Mouse (Mus musculus) adrenal gland (tissue): Measurements from ENCODE around the gene Gm49336.

Source experiments
- intact Hi-C: fragments of 180-260 bp; cut with DNase I; formaldehyde crosslinking; loops from one replicate; pipeline ENCODE4 v1.15.1; 2025

Gm49336 gene

GRCm38 (mm10) chr14:60250366-60250765 is 941 bp downstream of the Gm49336 start:
- intact Hi-C loops: no loop called here

GRCm38 (mm10) chr14:60238551-60238950 is 12.8 kb downstream of the Gm49336 start:
- intact Hi-C loops: no loop called here

- intact Hi-C loops: no loop called here
Measured at GRCm38 (mm10) chr14:60219886-60220285, 31.4 kb downstream of the Gm49336 start.

- intact Hi-C loops: no loop called here
Measured at GRCm38 (mm10) chr14:60217616-60218015, 33.7 kb downstream of the Gm49336 start.

DNA sequence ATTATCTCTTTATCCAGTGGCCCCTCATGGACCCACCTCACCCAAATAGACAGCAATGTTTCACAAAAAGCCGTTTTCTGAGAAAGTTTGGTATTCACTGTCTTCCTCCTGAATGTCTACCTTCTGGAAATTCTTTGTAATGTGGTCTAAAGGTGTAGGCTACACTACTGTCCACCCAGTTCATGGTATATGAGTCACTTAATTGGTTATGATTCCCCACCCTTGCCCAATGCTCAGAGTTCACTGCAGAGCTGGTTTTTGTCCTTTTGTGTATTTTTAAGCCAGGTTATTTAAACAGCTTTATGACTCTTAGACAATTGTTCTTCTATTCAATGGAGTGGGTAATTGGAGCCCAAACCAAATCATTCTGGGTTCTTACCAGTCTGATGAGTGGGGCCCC is 35.2 kb downstream of the Gm49336 start:
- intact Hi-C loops: no loop called here

GRCm38 (mm10) chr14:60215000-60215399 is 36.3 kb downstream of the Gm49336 start:
- intact Hi-C loops: no loop called here

- intact Hi-C loops: no loop called here
Measured at GRCm38 (mm10) chr14:60214040-60214439, 37.3 kb downstream of the Gm49336 start.

DNA sequence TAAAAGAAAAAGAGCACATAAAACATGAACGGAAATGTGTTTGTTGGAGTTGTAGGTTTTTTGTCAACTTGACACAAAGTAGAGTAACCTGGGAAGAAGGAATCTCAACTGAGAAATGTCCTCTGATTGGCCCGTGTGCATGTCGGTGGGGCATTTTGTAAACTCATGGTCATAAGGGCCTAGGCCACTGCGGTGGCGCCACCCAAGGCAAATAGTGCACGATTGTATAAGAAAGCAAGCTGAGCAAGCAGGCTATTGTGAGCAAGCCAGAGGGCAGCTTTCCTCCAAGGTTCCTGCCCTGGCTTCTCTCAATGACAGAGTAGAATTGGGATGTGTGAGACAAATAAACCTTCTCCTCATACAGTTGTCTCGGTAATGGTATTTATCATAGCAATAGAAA is 42.1 kb downstream of the Gm49336 start:
- intact Hi-C loops: no loop called here

DNA sequence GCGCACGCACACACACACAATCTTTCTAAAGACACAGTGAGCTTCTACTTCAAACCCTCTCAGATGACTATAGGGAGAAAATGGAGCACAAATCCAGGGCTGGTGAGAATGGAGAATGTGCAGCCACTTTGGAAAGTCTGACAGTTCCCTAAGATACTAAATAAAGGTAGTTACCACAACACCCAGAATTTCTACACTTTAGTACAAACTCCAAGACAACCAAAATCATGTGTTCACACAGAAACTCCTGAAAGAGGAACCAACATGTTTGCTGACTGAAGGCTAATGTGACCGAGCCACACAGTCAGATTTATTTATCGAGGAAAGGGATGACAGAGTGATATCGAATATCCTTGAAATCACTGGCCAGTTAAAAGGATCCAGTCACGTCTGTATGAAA is 46.3 kb downstream of the Gm49336 start:
- intact Hi-C loops: no loop called here

DNA sequence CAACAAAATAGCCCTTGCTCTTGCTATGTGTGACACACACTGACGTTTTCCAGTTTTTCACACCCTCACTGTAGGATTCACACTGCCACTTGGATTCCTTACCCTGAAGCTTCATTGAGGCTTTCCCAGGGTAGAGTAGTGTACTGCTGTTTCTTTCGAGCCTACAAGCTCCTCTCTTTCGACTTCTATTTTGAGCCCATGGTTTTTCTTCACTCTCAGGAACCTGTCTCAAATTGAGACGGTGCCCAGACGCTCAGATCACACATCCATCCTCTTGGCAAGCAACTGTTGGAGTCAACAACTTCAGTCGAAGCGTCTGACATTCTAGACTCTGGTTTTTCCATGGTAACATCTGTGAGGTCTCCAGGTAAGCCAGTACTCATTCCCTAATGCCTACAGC is 54.4 kb downstream of the Gm49336 start, which contains the start of gene Atp8a2:
TSS of gene Atp8a2 (minus strand) at position 296 of the 400 bp plus-strand sequence.
- intact Hi-C loops: no loop called here

- intact Hi-C loops: no loop called here
Measured at GRCm38 (mm10) chr14:60195999-60196398, 55.3 kb downstream of the Gm49336 start.

DNA sequence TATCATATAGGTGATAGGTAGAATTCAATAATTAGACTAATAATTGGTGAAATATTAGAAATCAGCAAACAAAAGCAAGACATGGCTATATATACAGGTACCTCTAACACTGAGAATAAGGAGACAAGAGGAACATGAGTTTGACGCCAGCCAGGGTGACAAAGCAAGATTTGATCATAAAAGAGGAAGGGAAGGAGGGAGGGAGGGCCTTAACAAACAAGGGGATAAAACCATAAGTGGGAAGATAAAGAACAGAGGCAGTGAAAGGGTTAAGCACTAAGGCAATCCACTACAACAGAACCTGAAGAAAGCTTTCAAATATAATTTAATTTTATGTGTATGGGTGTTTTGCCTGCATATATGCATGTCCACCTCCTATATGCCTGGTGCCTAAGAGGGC is 56.7 kb downstream of the Gm49336 start:
- intact Hi-C loops: no loop called here

GRCm38 (mm10) chr14:60189771-60190170 is 61.5 kb downstream of the Gm49336 start:
- intact Hi-C loops: no loop called here

DNA sequence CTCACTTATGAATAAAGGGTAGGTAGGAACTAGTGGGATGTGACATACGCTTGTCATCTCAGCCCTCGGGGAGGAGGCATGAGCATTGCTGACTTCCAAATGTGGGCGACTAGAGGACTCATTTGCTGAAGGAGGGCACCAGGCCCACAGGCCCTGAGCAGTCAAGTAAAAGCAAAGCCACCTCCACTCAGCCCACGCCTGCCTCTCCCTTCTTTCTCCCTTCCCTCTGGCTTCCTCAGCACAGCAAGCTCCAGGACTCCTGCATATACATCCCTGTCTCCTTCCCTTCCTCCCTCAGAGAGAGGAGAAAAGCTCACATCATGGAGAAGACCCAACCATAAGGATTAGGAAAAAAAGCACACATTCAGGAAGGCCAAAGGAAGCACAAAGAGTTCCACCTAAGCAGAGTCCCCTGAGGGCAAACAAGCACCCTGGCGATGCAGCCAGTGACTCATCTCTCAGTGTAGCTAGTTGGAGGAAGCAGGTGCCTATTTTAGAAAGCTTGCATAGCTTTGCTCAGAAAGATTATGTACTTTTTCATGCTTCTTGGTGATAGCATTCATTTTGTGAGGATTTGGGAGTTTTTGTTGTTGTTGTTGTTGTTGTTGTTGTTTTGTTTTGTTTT is 63.0 kb downstream of the Gm49336 start:
- intact Hi-C loops: no loop called here

DNA sequence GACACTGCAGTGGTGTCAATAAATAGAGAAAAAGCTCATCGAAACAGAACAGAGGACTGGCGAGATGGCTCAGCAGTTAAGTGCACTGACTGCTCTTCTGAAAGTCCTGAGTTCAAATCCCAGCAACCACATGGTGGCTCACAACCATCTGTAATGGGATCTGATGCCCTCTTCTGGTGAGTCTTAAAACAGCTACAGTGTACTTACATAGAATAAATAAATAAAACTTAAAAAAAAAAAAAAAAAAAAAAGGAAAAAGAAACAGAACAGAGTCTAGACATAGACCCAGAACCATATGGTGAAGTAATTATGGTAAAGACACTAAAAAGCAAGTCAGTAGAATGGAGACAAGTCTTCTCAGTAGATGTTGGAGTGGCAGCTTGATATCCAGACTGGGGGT is 70.0 kb downstream of the Gm49336 start:
- intact Hi-C loops: no loop called here

DNA sequence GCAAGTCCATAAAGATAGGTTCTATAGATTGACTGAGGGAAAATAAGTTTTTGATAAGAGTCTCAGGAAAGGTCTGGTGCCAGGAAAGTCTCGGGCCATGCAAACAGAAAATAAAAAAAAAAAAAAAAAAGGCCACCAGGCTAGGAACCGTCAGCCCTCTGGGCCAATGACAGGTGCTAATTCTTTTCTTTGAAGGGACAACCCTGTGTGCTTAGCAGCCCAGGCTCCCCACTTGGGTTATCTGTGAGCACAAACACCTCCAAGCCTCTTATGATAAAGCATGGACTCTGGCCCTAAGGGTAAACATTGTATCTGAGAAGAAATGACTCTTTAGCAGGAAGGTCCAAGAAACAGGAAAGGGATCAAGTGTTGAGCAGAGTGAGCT is 72.7 kb downstream of the Gm49336 start:
- intact Hi-C loops: no loop called here

DNA sequence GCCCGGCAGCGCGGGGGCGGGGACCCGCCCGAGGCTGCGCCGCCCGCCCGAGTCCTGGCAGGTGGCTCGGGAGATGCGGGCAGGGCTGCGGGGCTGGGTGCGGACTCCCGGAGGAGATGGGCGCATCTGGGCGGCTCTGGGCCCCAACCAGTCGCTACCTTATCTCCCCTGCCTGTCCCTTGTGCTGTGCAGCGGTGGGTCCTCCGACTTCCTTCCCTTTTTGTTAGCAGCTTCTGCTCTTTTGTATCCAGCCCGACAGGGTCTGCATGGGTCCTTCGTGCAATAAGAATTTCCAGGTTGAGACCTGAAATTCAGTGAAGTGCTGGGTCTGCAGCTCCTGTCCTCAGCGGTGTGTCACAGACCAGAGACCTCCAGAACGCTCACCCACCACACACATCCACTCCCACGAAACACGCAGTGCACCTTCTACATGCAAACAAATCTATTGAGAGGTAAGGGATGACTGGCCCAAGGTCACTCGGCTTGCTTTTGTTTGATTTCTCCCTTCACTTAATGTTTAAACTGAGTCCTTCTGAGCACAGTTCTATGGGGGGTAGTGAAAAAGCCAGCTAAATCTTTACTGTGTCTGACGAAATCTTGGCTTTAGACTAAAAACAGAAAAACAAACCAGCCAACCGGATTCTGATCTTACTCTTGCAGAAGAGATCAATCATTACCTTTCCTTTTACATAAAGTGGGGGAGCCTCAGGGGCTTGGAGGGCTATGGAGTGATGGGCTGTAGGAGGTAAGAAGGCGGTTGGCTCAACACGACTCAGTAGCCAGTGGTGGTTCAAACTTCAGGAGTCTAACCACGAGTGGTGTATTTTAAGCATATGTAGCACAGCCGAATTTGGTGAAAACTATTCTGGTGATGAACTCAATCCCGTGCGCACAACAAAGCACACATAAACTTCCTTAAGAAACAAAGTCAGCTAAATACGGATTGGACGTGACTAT is 73.4 kb downstream of the Gm49336 start:
- intact Hi-C loops: no loop called here

- intact Hi-C loops: no loop called here
Measured at GRCm38 (mm10) chr14:60176891-60177613, 74.3 kb downstream of the Gm49336 start.

DNA sequence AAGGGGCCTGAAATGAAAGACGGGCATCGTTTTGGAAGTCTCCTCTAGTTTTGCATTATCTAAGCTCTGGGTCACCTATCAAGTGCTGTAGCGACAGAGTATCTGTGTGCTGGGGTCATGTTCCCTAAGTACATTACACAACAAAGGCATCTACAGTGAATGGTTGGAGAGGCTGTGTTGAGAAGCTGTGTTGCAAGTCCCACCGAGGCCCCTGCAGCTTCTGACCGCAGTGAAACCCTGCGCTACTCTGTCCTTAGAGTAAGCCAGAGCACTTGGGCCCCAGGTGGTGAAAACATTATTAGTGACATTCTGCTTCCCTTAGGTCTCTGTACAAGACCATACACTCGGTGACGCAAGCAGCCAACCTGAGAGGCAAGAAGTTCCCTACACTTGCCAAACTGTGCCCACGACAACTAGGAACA is 74.8 kb downstream of the Gm49336 start:
- intact Hi-C loops: no loop called here

GRCm38 (mm10) chr14:60172286-60173055 is 78.8 kb downstream of the Gm49336 start:
- intact Hi-C loops: no loop called here
